Mouse (Mus musculus) cerebellum, adult 11 months (tissue): Measurements from ENCODE around the gene Chd9.
A peak's percentile ranks its signal among the peaks of the same experiment; 100 is the strongest.

Source experiments
- DNase-seq: peaks from one replicate; pipeline ENCODE4 v3.0.0; 2022

Chd9 gene

GRCm38 (mm10) chr8:90828181-90828986 is at the start of gene Chd9:
Gene Chd9 (plus strand): TSS chr8:90828352.
- peak; percentile 95 for DNase-seq

- DNase-seq: no peak
Measured at GRCm38 (mm10) chr8:90791616-90792015, 36.5 kb upstream of the Chd9 start.

- peak; percentile 53 for DNase-seq
Measured at GRCm38 (mm10) chr8:90793710-90794109, 34.4 kb upstream of the Chd9 start.

DNA sequence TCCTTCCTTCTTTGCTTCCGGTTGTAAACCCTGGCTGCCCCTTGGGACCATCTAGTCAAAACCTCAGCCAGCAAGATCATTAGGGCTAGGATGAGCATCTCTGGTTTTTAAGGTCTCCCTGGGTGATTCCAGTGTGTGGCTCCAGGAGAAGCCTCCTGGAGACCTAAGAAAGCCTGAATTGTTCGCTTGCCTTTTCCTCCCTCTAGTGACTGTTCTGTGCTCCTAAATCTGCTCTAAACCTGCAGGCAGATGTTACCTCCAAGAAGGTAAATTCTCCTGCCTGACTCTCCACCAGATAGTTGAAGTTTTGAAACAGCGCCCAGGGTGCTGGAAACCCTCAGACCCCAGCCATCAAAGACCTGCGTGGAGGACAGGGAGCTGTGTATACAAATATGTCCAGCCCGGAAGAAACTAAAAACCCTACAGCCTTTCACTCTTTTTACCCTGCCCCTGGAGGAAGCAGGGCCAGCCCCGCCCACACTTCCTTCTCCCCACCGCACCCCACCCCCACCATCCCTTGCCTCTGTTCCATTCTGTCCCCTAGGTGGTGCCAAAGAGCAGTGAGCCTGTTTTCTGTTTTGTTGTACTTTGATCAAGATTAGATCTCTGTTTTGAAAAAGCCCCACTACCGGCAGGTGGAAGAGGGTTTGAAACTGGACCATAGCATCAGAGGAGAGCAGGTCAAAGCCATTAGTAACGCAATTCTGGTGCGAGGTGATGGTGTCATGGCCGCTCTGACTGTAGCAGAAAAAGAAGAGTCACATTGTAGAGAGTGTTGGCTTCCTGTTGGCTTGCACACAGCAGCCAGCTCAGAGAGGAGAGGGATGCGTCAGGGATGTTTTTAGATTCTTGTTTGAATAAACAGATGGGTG is 32.9 kb upstream of the Chd9 start:
- peak; percentile 26 for DNase-seq

GRCm38 (mm10) chr8:90799473-90799872 is 28.7 kb upstream of the Chd9 start:
- no peak for DNase-seq

DNA sequence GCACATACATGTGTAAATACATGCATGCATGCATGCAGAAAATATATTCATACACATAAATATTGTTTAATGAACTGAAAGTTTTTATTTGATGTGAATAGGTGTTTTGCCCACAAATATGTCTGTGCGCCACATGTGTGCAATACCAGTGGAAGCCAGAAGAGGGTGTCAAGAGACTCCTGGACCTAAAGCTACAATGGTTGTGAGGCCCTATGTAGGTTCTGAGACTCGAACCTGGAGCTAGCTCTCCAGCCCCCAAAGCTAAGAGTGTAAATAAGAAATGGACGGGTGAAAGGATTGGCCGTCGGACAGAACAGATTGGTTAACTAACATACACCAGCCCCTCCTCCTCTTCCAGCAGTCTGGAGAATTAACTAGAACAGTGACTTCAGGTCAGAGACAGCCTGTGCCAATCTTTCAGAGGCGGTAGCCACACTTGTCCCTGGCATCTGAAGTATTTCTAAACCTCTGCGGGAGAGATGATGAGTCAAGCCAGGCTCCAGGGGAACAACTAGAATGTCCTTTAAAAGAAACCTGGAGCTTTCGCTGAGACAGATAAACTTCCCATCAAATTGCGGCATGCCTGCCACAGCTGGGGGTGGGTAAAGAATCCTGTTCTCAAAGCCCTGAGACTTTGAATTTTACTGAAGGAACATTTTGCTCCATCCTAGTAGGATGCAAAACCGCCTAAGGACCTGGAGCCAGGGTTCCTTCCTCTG is 14.4 kb upstream of the Chd9 start:
- DNase-seq: no peak

DNA sequence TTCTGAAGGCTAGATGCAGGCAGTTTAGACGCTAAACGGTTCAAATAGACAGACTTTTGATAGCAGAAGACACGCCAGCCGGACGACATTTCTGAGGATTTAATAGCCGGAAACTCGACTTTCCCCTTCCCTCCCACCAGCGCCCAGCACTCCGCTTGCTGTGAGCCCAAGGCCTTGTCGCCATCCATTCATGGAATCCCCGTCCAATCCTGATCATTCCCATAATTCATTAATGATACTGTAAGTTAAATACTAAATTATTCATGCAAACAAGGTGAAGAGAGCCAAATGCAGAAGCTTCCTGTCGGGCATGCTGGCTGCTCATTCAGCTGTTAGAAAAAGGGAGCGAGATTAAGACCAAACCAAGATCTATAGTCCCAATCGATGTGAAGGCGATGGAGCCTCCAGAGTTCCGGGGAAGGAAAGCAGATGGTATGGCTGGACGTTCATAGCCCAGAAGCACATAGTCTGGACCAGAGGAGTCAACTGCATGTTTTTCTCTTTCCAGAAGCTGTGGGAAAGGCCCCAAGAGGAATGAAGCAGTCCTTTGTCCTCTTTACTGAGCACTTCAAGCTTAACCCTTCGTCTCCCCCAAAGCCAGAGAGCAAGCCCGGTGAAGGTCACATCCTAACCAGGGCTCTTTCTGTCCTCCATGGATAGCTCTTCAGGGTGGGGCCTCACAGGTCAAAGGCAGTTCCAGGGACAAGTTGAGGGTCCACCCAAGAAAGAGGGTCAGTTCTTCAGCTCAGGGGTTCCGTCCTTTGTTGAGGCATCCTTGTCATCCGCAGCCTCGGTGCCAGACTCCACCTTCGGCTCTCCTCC is 11.9 kb upstream of the Chd9 start:
- no peak for DNase-seq

- DNase-seq: no peak
Measured at GRCm38 (mm10) chr8:90817293-90817692, 10.9 kb upstream of the Chd9 start, which contains the start of gene Gm19935. Gene Gm19935 (minus strand): TSS chr8:90817393.

GRCm38 (mm10) chr8:90819561-90820320 is 8.4 kb upstream of the Chd9 start:
- DNase-seq: no peak

DNA sequence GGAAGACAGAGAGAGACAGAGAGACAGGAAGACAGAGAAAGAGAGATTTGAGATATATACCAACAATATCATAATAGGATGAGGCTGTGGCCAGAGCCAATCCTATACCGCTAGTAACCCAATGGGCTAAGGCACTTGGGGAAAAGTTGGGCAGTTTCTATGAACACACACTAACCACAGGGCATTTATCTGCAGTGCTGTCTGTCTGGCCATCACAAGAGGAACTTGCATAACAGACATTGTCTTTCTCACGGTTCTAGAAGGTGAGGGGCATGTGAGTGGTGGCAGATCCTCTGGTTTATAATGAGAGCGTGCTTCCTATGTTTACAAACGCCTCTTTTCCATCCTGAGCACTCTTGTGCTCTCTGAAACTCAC is 7.8 kb upstream of the Chd9 start:
- no peak for DNase-seq

DNA sequence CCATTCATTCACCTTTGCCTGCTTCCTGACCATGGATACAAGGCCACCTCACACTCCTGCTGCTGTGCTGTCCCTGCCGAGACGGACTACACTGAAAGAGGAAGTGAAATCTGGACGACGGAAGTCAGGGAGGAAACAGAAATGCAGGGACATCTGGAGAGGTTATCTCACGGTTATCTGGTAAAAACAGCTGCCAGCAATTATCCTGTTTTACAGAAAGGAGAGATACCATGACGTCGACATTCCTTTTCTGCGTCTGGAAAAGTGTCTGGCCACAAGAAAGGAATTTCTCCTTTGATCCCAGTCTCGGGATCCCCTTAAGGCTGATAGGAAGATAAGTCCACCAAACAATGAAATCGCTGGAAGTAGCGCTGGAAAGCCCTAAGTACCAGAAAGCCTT is 5.7 kb upstream of the Chd9 start:
- no peak for DNase-seq

DNA sequence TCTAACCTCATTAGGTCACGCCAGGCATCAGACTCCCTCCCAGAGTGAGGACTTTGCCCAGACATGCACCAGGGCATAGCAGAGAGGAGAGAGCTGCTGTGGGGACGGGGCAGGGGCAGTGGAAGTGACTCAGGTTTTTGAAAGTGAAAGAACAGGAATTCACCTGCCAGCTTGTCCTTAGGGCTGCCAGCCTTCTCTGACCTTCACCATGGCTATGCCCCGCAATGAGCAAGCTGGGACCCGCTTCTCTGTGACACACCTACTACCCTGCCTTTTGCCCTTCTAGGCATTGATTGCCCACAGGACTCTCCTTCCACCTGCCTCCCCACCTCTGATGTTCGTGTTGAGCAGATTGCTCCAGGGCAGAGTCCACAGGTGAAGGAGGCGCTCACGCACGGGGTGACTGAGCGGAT is 2.7 kb upstream of the Chd9 start:
- DNase-seq: no peak

DNA sequence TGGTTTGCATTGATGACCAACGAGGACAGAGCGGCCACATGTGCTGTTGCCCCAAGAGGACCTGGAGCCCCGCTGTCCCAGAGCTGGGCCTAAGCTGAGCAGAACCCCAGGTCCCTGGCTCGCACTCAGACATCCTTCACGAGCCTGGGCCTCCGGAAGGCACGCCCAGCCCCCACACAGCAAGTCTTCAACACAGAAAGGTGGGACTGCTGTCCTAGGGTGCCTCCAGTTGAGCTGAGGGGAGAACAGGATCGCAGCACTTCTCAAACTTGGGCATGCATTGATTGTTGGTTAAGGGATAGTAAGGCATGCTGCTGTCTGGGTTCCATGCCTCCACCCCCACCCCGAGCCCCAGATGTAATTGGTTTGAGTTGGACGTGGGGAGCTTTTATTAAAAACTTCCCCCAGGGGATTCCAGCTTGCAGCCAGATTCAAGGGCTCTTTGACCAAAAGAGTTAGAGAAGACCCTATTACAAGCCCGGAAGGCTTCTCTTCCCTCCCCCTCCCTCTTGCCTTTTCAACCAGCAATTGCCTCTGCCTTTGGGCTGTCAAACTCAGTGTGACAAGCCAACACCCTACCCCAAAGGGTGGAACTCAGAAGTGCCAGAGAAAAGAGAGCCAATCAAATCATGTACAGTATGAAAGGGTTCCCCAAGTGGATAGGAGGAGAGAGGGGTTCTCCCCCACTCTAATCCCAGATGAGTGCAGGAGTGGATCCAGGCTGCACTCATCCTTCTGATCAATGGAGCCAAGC is 1.0 kb downstream of the Chd9 start:
- DNase-seq: no peak

- no peak for DNase-seq
Measured at GRCm38 (mm10) chr8:90829825-90830224, 1.7 kb downstream of the Chd9 start.

DNA sequence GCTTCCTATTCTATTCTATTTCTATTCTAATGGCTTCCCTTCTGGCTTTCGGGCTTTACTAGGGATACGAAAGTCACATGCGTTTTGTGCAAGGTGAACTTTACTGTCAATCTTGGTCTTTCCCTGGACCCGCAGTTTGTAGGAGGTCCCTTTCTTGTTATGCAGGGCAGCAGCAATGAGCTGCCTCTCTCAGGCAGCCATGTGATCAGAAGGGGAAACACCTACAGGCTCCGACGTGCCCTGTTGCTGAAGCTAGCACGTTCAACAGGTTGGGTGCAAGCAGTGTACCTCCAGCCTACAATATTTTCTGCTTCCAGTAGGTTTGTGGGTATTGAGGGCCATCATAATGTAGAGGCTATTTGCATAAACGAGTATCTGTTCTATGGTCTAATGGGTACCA is 2.8 kb downstream of the Chd9 start:
- no peak for DNase-seq

- DNase-seq: peak; percentile 15
Measured at GRCm38 (mm10) chr8:90832576-90833289, 4.6 kb downstream of the Chd9 start.

GRCm38 (mm10) chr8:90833628-90834320 is 5.6 kb downstream of the Chd9 start:
- no peak for DNase-seq

DNA sequence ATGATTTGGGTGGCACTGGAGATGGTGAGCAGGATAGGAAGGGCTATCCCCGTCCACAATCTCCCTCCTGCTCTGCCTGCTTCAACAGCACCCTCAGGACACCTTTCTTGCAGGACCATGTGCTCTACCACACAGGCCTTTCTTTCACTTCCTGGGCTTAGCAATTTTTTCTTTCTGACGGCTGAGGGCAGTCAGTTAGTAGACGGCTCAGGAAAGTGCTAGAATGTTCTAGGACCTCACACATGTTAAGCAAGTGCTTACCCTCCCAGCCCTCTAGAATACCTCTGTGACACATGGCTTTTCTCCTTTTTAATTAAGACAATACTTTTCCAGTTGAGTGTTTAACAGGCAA is 6.1 kb downstream of the Chd9 start:
- DNase-seq: no peak

DNA sequence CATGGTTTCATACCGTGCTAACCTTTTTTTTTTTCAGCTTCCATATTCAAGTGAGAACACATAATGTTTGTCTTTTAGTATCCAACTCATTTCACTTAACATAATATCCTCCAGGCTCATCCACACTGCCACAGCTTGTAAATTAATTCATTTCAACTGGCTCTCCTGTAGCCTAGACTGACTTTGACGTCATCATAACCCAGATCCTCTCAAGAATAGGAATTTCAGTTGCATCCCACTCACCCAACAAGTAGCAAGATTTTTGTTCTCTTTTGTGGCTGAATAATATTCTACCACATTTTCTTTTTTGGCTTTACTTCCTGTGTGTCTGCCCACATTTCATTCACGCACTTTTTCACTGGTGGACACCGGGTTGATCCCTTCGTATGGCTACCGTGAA is 9.3 kb downstream of the Chd9 start:
- DNase-seq: no peak
